Mouse (Mus musculus): ENCODE data around the gene Rffl.
"Not testable (repeated sequence)": the region's sequence is repeated elsewhere in the genome, so short reads cannot be mapped to it uniquely, and the experiment has no call there.

Gene Rffl

DNA sequence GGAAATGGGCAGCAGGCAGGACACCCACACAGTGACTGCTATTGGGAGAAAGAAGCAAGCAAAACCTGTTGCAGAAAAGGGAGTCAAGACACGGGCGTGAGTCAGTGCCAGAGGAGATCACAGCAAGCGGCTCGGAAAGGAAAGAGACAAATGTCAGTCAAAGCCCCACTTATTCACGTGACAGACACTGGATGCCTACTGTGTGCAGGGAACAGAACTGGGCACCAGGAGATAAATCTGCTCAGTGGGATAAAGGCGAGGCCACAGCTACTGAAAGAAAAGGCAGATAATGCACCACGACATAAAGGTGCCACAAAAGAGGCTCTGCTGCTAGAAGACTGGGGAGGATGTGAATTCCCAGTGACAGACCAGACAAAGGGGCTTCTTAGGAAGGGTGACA, 33.2 kb downstream of the Rffl start:
- ChIA-PET POLR2A (interaction anchor here in 2 of 4 experiments (0.8 to 5.4 kb wide), 18 partner anchors 8 to 73 kb away, joined by 3 to 69 read pairs (median 4); partner anchors contain the start of genes Cct6b (in 1 of the 2) and Zfp830 (in 1 of the 2)), CTCF (interaction anchor here in 3 of 4 experiments (0.5 to 1.7 kb wide), 8 partner anchors 10 to 587 kb away, joined by 3 to 5 read pairs (median 4); no protein-coding TSS in a partner anchor)

DNA sequence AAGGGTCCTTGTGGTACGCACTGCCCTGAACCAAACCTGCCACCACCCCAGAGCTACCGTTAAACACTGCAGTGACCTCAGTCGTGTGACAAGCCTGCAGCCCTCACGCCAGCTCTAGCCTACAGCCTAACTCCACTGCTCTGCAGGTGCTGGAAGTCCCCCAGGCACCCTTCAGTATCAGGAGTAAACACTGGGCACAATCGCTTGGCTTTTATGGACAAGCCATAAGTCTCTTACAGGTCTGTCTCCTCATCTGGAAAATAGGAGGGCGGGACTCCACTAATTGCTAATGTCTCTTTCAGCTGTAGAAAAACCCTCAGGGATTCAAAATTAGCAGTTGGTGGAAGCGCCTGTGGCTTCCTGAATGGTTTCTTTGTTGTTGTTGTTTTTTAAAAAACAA, 33.8 kb downstream of the Rffl start:
- ChIA-PET CTCF (interaction anchor here in 1 of 4 experiments (0.5 kb wide), 2 partner anchors 359 to 403 kb away, joined by 3 to 4 read pairs; no protein-coding TSS in a partner anchor), POLR2A (interaction anchor here in 3 of 4 experiments (0.9 to 5.4 kb wide), 9 partner anchors 8 to 35 kb away, joined by 3 to 69 read pairs (median 11); no protein-coding TSS in a partner anchor)

DNA sequence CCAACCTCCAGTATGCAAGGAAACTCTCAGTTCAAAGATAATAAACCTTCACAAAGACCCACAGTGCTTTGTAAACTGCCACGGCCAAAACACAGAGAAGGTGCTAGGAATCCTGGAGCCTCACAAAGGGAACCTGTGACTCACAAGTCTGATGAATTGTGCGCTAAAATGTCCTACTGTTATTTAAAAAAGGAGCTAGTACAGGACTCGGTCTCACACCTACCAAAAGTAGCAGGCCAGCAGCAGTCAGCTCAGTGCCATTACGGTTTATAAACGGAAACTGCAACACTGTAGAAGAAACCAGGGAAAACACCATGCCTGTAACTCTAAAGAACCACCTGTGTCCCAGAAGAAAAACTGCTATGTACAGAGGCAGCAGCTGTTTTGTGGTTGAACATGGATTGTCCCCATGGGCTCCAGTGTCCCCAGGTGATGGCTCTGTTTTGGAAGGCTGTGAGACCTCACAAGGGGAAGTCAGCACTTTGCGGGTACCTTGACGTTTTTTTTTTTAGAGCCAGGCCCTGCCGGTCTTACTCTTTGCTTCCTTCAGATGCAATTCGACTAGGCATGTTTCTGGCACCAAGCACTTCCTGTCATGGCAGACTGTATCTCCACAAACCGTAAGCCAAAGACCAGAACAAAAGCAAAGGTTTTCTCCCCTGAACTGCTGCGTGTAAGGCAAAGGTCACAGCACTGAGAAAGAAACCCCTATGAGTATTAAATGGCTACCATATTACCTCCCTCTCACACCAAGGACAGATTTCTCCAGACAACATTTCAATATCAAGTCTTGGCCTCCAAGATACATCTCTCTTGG, 35.2 kb downstream of the Rffl start:
- POLR2A ChIA-PET, result interaction anchor here in 3 of 4 experiments (0.5 to 5.4 kb wide), 26 partner anchors 9 to 455 kb away, joined by 3 to 69 read pairs (median 4); partner anchors contain the start of genes Cct6b (in 1 of the 3) and Zfp830 (in 1 of the 3)
- CTCF ChIA-PET, result interaction anchor here (0.5 to 1.4 kb wide), 6 partner anchors 22 to 861 kb away, joined by 3 to 9 read pairs (median 4); partner anchors contain the start of gene Rad51d (in 1 of the 4)

DNA sequence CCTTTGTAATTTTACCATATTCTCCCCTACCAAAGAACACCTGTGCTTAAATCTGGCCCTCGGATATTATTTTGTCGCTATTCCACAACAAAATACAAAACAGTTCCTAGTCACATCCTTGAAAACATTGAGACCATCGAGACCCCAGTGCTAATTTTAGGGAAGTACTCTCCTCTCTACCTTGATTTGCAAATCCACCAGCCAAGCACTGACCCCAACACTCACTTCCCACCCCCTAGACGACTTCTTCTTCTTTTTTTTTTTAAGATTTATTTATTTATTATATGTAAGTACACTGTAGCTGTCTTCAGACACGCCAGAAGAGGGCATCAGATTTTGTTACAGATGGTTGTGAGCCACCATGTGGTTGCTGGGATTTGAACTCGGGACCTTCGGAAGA, 36.7 kb downstream of the Rffl start:
- POLR2A ChIA-PET, result interaction anchor here in 1 of 4 experiments (4.1 to 5.4 kb wide), 2 partner anchors 8 to 10 kb away, joined by 19 to 69 read pairs; no protein-coding TSS in a partner anchor
- CTCF ChIA-PET, result not testable (repeated sequence)

DNA sequence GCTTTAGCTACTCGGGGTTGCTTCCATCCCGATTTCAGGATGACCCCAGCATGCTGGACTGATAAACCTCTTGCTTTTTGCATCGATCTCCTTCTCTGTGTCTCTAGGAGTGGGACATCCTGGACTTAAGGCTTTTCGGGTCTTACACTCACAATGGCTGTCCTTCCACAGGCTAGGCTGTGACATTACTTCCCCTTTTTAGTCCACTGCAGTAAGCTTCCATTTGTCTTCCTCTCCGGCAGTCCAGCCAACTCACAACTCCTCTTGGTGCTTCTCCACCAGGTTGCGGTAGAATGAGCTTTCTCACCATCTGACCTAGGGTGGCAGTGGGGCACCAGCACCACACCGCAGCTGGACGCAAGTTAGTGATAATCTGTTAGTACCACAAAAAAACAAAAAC, 37.1 kb downstream of the Rffl start:
- ChIA-PET CTCF (interaction anchor here in 2 of 4 experiments (0.7 kb wide), 2 partner anchors 93 to 271 kb away, joined by 3 to 5 read pairs; no protein-coding TSS in a partner anchor), POLR2A (interaction anchor here in 1 of 4 experiments (0.6 to 4.1 kb wide), 3 partner anchors 11 to 61 kb away, joined by 4 to 19 read pairs (median 5); no protein-coding TSS in a partner anchor)

DNA sequence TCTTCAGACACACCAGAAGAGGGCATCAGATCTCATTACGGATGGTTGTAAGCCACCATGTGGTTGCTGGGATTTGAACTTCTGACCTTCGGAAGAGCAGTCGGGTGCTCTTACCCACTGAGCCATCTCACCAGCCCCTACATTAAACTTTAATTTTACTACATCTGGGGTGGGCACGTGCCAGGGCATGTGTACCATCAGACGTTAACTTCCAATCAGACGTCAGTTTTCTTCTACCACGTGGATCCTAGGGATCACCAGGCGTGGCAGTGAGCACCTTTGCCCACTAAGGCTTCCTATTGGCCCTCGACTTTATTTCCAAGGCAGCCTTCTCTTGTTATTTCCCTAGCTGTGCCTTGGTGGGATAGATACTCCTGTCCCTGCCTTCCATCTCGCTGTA, 38.6 kb downstream of the Rffl start:
- CTCF ChIA-PET, result interaction anchor here in 2 of 4 experiments (0.6 to 1.4 kb wide), 2 partner anchors 43 to 54 kb away, joined by 3 read pairs; no protein-coding TSS in a partner anchor
- POLR2A ChIA-PET, result interaction anchor here in 2 of 4 experiments (1.4 to 1.8 kb wide), 2 partner anchors 11 to 69 kb away, joined by 3 to 5 read pairs; partner anchors contain the start of genes Cct6b (in 1 of the 2) and Zfp830 (in 1 of the 2)

DNA sequence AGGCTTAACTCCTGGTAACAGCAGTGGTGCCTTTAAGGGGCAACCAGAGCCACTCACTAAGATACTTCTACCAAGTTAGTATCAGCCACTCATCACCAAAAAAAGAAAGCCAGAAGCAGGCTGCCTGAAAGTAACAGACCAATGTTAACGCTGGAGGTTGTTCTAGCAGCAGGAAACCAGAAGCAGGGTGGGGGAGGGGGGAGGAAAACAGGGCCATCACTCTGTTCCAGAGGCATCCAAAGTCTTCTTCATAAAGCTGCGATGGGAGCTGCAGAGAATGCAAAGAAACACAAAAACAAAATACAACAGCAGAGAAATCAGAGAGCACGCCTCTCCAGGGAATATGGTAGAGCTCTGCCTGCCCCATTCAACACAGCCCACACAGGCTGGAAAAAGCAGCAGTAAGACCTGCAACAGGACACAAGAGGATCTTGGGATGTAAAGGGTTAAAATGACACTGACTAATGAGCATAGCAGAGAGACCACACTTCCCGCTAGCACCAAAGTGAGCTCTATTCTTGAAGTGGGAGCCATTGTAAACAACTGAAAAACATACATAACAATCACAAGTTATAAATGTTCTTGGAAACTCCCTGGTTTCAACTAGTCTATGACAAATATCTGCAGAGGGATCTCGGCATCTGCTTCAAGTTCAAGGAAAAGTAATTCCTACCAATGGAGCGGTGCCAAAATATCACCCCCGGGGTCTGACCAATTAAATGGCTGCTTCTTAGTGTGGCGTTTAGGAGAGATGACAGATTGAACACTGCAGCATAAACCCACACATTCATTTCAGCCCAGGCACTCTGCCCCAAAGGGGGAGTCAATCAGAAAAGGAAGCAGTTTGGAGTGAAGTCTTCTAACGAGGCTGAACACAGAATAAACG, 39.8 kb downstream of the Rffl start:
- POLR2A ChIA-PET, result interaction anchor here in 2 of 4 experiments (0.6 to 4.9 kb wide), 15 partner anchors 7 to 95 kb away, joined by 3 to 33 read pairs (median 4); partner anchors contain the start of genes Cct6b (in 1 of the 2) and Zfp830 (in 1 of the 2)
- CTCF ChIA-PET, result interaction anchor here in 3 of 4 experiments (0.5 to 1.4 kb wide), 3 partner anchors 12 to 55 kb away, joined by 3 to 4 read pairs (median 3); no protein-coding TSS in a partner anchor

DNA sequence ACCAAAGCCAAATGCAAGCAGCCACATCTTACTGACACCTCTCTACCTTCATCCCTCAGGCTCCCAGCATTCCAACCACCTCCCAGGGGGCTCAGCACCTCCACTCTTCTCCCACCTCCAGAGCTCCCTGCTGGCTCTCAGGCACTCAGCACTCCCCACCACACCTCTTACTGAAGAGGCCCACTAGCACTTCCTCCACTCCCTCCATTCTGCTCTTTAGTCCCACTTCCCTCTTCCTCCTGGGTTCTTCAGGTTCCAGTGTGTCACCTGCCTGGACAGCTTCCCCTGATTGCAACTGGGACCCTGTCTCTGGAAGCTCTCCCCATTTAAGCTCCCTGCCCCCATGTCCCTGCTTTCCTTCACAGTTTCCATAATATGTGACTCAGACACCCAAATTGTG, 44.2 kb downstream of the Rffl start:
- ChIA-PET POLR2A (interaction anchor here (0.7 to 7.0 kb wide), 60 partner anchors 8 to 756 kb away, joined by 3 to 69 read pairs (median 8); partner anchors contain the start of genes Cct6b (in 2 of the 4), Rffl (in 2 of the 4), Zfp830 (in 2 of the 4) and Ap2b1 (in 1 of the 4)), CTCF (interaction anchor here (0.6 to 2.6 kb wide), 7 partner anchors 8 to 63 kb away, joined by 3 to 17 read pairs (median 5); no protein-coding TSS in a partner anchor)

DNA sequence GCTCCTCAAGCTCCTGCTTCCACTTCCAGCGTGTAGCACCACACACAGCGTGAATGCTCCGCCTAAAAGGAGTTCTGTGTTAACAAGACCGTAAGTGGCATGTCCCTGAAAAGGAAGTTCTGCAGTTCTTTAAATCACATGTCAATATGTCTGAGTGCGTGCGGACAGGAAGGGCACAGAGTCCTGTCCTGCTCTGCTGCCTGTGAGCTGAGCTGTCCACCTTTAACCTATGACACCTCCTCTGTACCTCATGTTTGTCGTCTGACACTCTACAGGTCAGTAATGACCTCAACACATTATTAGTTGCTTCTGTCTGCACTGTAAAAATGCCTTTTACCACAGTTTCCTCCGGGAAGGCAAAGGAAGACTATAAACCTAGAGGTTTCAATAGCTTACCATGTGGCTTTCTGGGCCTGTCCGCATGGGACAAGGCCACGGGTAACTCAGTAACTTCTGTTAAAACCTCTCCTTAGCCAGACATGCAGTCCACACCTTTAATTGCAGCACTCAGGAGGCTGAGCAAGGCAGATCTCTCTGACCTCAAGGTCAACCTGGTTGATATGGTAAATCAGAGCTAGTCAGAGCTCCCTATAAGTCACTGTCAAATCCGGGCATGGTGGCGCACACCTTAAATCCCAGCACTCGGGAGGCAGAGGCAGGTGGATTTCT, 50.1 kb downstream of the Rffl start:
- ChIA-PET POLR2A (interaction anchor here in 3 of 4 experiments (0.6 to 3.4 kb wide), 17 partner anchors 8 to 79 kb away, joined by 3 to 20 read pairs (median 4); partner anchors contain the start of gene Rffl (in 1 of the 3)), CTCF (interaction anchor here (0.6 to 4.4 kb wide), 11 partner anchors 29 to 360 kb away, joined by 3 to 48 read pairs (median 4); partner anchors contain the start of genes Rad51d (in 2 of the 4) and Rffl (in 1 of the 4))

DNA sequence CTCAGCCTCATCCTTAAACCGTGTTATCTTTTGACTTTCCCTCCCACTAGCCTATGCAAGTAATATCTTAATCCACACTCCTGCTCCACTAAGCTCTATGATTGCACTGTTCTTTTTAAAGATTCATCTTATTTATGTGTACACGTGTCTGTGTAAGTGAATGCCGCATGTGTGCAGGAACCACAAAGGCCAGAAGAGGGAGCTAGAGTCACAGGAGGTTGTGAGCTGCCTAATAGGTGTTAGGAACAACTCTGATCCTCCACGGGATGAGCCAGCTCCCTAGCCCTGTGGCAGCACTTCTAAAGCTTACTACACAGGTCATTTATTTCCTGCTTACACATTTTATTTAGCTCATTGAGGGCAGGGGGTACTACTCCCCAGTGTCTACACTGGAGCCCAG, 51.7 kb downstream of the Rffl start:
- POLR2A ChIA-PET, result interaction anchor here in 3 of 4 experiments (0.6 to 5.0 kb wide), 42 partner anchors 8 to 193 kb away, joined by 3 to 49 read pairs (median 4); partner anchors contain the start of genes Rad51d (in 2 of the 3), Rffl (in 2 of the 3) and Fndc8 (in 1 of the 3)

DNA sequence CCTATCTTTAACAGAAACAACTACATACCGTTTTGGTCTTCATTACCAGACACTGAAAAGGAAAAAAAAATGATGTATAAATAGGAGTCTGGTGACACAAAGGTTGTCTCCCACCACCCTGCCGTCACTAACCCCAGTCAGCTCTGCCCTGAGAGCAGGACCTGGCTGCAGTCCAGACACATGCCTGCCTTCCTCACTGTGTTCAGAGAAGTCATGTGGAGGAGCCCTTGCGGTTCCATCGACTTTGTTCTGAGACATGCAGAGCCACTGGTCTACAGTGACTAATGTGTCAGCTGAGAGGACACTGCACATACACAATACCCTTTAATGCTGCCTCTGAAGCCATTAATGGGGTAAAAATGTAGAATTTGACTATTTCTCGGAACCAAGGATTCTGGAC, 62.5 kb downstream of the Rffl start:
- ChIA-PET CTCF (interaction anchor here in 3 of 4 experiments (0.5 to 2.6 kb wide), 3 partner anchors 11 to 82 kb away, joined by 4 to 14 read pairs (median 10); partner anchors contain the start of gene Rad51d (in 1 of the 3)), POLR2A (interaction anchor here in 3 of 4 experiments (0.6 to 3.0 kb wide), 16 partner anchors 9 to 91 kb away, joined by 3 to 12 read pairs (median 4); partner anchors contain the start of genes Cct6b (in 1 of the 3), Rffl (in 1 of the 3) and Zfp830 (in 1 of the 3))

More for the DNA sequence above, 51.7 kb downstream of the Rffl start:
- CTCF ChIA-PET, result interaction anchor here (0.5 to 4.4 kb wide), 68 partner anchors 8 to 1017 kb away, joined by 3 to 51 read pairs (median 4); partner anchors contain the start of genes Rad51d (in 4 of the 4), Fndc8 (in 3 of the 4), Rffl (in 3 of the 4) and Cct6b (in 2 of the 4)

DNA sequence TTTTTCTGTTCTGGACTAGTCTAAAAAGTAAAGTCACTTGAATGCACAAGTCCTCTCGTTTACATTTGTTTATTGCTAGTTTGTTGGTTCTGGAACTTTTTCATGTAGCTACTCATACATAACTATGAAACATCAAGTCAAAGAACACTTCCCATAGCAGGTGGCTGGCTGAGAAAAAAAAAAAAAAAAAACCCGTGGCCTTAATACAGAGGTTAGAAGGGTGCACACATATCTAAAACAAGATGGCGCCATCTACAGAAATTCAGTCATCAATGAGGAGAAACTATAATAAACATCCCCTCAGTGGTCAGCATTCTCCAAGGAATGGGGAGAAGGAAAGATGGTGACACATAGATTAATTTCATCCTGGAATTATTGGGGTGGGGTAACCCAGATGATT, 63.6 kb downstream of the Rffl start:
- CTCF ChIA-PET, result interaction anchor here in 3 of 4 experiments (0.6 to 2.6 kb wide), 5 partner anchors 9 to 674 kb away, joined by 3 to 10 read pairs (median 4); partner anchors contain the start of gene Rad51d (in 1 of the 3)

DNA sequence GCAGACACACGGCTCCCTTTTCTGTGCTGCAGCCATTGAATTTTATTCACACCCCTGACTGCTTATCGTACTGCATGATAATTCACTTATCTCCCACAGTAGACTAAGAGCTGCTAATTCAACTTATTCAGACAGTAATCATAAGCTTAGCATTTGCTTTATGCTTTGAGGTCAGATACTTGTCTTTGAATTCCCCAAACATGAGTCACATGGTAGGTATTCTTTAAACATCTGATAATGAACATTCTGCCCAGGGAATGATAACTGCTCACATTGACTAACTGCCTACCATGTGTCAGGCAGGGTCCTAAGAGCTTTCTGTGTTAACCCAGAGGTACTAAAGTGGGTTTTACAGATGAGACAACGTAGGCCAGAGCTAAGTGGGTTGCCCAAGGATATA, 64.4 kb downstream of the Rffl start:
- ChIA-PET POLR2A (interaction anchor here (0.6 to 3.0 kb wide), 25 partner anchors 9 to 496 kb away, joined by 3 to 18 read pairs (median 4); partner anchors contain the start of genes Cct6b (in 1 of the 4), Pex12 (in 1 of the 4), Rffl (in 1 of the 4) and Zfp830 (in 1 of the 4)), CTCF (interaction anchor here in 3 of 4 experiments (0.6 to 1.4 kb wide), 5 partner anchors 8 to 674 kb away, joined by 3 to 4 read pairs (median 3); no protein-coding TSS in a partner anchor)

More for the DNA sequence above, 63.6 kb downstream of the Rffl start:
- POLR2A ChIA-PET, result interaction anchor here in 3 of 4 experiments (0.6 to 3.0 kb wide), 24 partner anchors 9 to 495 kb away, joined by 3 to 18 read pairs (median 4); partner anchors contain the start of genes Cct6b (in 1 of the 3), Pex12 (in 1 of the 3), Rffl (in 1 of the 3) and Zfp830 (in 1 of the 3)

DNA sequence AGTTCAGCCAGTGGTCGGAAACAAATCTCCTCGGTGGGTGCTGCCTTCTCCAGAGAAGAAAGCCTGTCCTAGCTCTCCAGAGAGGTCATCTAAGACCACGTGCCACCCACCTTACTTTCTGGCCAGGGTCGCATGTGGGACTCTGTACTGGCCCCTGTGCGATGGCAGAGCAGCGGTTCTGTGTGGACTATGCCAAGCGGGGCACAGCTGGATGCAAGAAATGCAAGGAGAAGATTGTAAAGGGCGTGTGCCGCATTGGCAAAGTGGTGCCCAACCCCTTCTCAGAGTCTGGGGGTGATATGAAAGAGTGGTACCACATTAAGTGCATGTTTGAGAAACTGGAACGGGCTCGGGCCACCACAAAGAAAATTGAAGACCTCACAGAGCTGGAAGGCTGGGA, 87.6 kb downstream of the Rffl start:
- CTCF ChIA-PET, result interaction anchor here in 1 of 4 experiments (0.9 kb wide), 1 partner anchor 103 kb away, joined by 4 read pairs; no protein-coding TSS in a partner anchor
- POLR2A ChIA-PET, result interaction anchor here in 2 of 4 experiments (1.2 to 1.7 kb wide), 5 partner anchors 9 to 99 kb away, joined by 3 to 5 read pairs (median 3); partner anchors contain the start of genes Cct6b (in 2 of the 2) and Zfp830 (in 2 of the 2)

DNA sequence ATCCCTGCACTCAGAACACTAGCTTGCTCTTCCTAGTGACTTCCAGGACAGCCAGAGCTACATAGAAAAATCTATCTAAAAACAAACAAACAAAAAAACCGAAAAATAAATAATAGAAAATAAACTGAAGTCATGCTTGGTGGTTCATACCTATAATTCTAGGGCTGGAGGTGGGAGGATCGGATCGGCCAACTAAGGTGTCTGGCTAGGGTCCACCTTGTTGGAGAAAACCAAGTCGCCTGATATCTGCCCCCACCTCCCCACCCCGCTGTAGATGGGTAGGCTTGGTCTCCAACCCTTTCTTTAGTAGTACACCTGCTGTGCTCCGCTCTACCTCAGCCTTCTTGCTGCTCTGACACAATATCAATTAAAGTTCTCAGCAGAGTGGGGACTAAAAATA, 88.8 kb downstream of the Rffl start:
- ChIA-PET POLR2A (interaction anchor here in 3 of 4 experiments (0.7 to 1.8 kb wide), 10 partner anchors 8 to 100 kb away, joined by 3 to 11 read pairs (median 4); partner anchors contain the start of genes Cct6b (in 1 of the 3) and Zfp830 (in 1 of the 3)), CTCF (interaction anchor here in 1 of 4 experiments (0.9 kb wide), 1 partner anchor 9 kb away, joined by 5 read pairs; no protein-coding TSS in a partner anchor)
